Mouse (Mus musculus): ENCODE data around the gene Nav2. TPM values are rescaled to one million over a fixed set of nuclear protein-coding genes. Genes with fewer than 3 reads are reported as not detected.

The Nav2 gene
- polyA plus RNA-seq, 1 experiment from 2014 or later: 25.6 TPM

- H3K4me1 ChIP-seq (replicated peaks): peaks cover 23% of the 10 kb centered on the region
- H3K36me3 ChIP-seq: no peaks in the 10 kb centered on the region
- WGBS: 71% methylated on average over 3 of the region's 3 CpGs
- H3K27me3 ChIP-seq (ENCODE audit: insufficient read depth, poor library complexity, severe bottlenecking): peaks cover 19% of the 10 kb centered on the region
- H3K9me3 ChIP-seq: no peaks in the 10 kb centered on the region
- no peak overlapping the region for H3K4me3 ChIP-seq
- no peak overlapping the region for H3K27ac ChIP-seq
- no peak for DNase-seq (ENCODE audit: low spot score)
Measured at GRCm38 (mm10) chr7:49241229-49241751, 332.8 kb downstream of the Nav2 start.

- Histone ChIP-seq H3K36me3 (no peaks in the 10 kb centered on the region), H3K9me3 (no peaks in the 10 kb centered on the region), H3K27ac (no peak overlapping the region), H3K27me3 (ENCODE audit: insufficient read depth, poor library complexity, severe bottlenecking) (peaks cover 29% of the 10 kb centered on the region), H3K4me1 (replicated peaks) (peaks cover 29% of the 10 kb centered on the region), H3K4me3 (no peak overlapping the region)
- DNase-seq (ENCODE audit: low spot score): no peak
- 54% methylated on average over 5 of the region's 5 CpGs for WGBS
Measured at GRCm38 (mm10) chr7:49242261-49242660, 333.7 kb downstream of the Nav2 start.

- Histone ChIP-seq H3K4me3 (no peak overlapping the region), H3K27me3 (ENCODE audit: insufficient read depth, poor library complexity, severe bottlenecking) (peaks cover 37% of the 10 kb centered on the region), H3K27ac (no peak overlapping the region), H3K9me3 (no peaks in the 10 kb centered on the region), H3K36me3 (no peaks in the 10 kb centered on the region), H3K4me1 (replicated peaks) (peaks cover 37% of the 10 kb centered on the region)
- 86% methylated on average over 4 of the region's 4 CpGs for WGBS
- no peak for DNase-seq (ENCODE audit: low spot score)
Measured at GRCm38 (mm10) chr7:49243079-49243478, 334.6 kb downstream of the Nav2 start.

GRCm38 (mm10) chr7:49245537-49246239, 337.2 kb downstream of the Nav2 start:
- peak overlapping the region; percentile 59 for H3K4me3 ChIP-seq
- peak; percentile 93 for DNase-seq (ENCODE audit: low spot score)
- H3K27me3 ChIP-seq (ENCODE audit: insufficient read depth, poor library complexity, severe bottlenecking): peaks cover 58% of the 10 kb centered on the region
- WGBS: under 1% methylated on average over 68 of the region's 68 CpGs
- no peaks in the 10 kb centered on the region for H3K36me3 ChIP-seq
- peaks cover 55% of the 10 kb centered on the region for H3K4me1 ChIP-seq (replicated peaks)
- no peaks in the 10 kb centered on the region for H3K9me3 ChIP-seq
- peak overlapping the region; percentile 94 for H3K27ac ChIP-seq

- no peaks in the 10 kb centered on the region for H3K9me3 ChIP-seq
- H3K4me3 ChIP-seq: peak overlapping the region; percentile 59
- peaks cover 58% of the 10 kb centered on the region for H3K27me3 ChIP-seq (ENCODE audit: insufficient read depth, poor library complexity, severe bottlenecking)
- H3K27ac ChIP-seq: peak overlapping the region; percentile 94
- peaks cover 50% of the 10 kb centered on the region for H3K4me1 ChIP-seq (replicated peaks)
- DNase-seq (ENCODE audit: low spot score): no peak
- no peaks in the 10 kb centered on the region for H3K36me3 ChIP-seq
- WGBS: under 1% methylated on average over 31 of the region's 31 CpGs
Measured at GRCm38 (mm10) chr7:49246240-49246578, 337.7 kb downstream of the Nav2 start.

- DNase-seq (ENCODE audit: low spot score): no peak
- 3% methylated on average over 50 of the region's 50 CpGs for WGBS
- H3K27me3 ChIP-seq (ENCODE audit: insufficient read depth, poor library complexity, severe bottlenecking): peaks cover 58% of the 10 kb centered on the region
- H3K4me1 ChIP-seq (replicated peaks): peaks cover 49% of the 10 kb centered on the region
- peak overlapping the region; percentile 94 for H3K27ac ChIP-seq
- peak overlapping the region; percentile 59 for H3K4me3 ChIP-seq
- no peaks in the 10 kb centered on the region for H3K36me3 ChIP-seq
- no peaks in the 10 kb centered on the region for H3K9me3 ChIP-seq
Measured at GRCm38 (mm10) chr7:49246584-49247481, 338.3 kb downstream of the Nav2 start.

GRCm38 (mm10) chr7:49247744-49248331, 339.3 kb downstream of the Nav2 start:
- DNase-seq (ENCODE audit: low spot score): no peak
- Histone ChIP-seq H3K4me1 (replicated peaks) (peaks cover 51% of the 10 kb centered on the region), H3K9me3 (no peaks in the 10 kb centered on the region), H3K27me3 (ENCODE audit: insufficient read depth, poor library complexity, severe bottlenecking) (peaks cover 58% of the 10 kb centered on the region), H3K4me3 (peak overlapping the region; percentile 59), H3K27ac (no peak overlapping the region), H3K36me3 (no peaks in the 10 kb centered on the region)
- WGBS: 32% methylated on average over 8 of the region's 8 CpGs

GRCm38 (mm10) chr7:49248333-49249086, 340.0 kb downstream of the Nav2 start:
- peaks cover 52% of the 10 kb centered on the region for H3K27me3 ChIP-seq (ENCODE audit: insufficient read depth, poor library complexity, severe bottlenecking)

GRCm38 (mm10) chr7:49249462-49249861, 340.9 kb downstream of the Nav2 start:
- Histone ChIP-seq H3K27ac (no peak overlapping the region), H3K27me3 (ENCODE audit: insufficient read depth, poor library complexity, severe bottlenecking) (peaks cover 43% of the 10 kb centered on the region), H3K36me3 (no peaks in the 10 kb centered on the region), H3K4me1 (replicated peaks) (peaks cover 54% of the 10 kb centered on the region), H3K9me3 (no peaks in the 10 kb centered on the region), H3K4me3 (no peak overlapping the region)
- 85% methylated on average over 2 of the region's 2 CpGs for WGBS
- no peak for DNase-seq (ENCODE audit: low spot score)

More at GRCm38 (mm10) chr7:49248333-49249086, 340.0 kb downstream of the Nav2 start:
- no peaks in the 10 kb centered on the region for H3K36me3 ChIP-seq
- no peak overlapping the region for H3K27ac ChIP-seq
- H3K4me1 ChIP-seq (replicated peaks): peaks cover 54% of the 10 kb centered on the region
- H3K9me3 ChIP-seq: no peaks in the 10 kb centered on the region
- H3K4me3 ChIP-seq: no peak overlapping the region; the same call in 1 of the 2 replicates
- 52% methylated on average over 14 of the region's 14 CpGs for WGBS
- no peak for DNase-seq (ENCODE audit: low spot score)

GRCm38 (mm10) chr7:49249996-49250395, 341.5 kb downstream of the Nav2 start:
- Histone ChIP-seq H3K27me3 (ENCODE audit: insufficient read depth, poor library complexity, severe bottlenecking) (peaks cover 41% of the 10 kb centered on the region), H3K9me3 (no peaks in the 10 kb centered on the region), H3K4me1 (replicated peaks) (peaks cover 54% of the 10 kb centered on the region), H3K36me3 (no peaks in the 10 kb centered on the region), H3K27ac (no peak overlapping the region), H3K4me3 (no peak overlapping the region)
- 8% methylated on average over 9 of the region's 9 CpGs for WGBS
- DNase-seq (ENCODE audit: low spot score): peak; percentile 83

GRCm38 (mm10) chr7:49250581-49251307, 342.2 kb downstream of the Nav2 start:
- Histone ChIP-seq H3K27ac (no peak overlapping the region), H3K9me3 (no peaks in the 10 kb centered on the region), H3K4me1 (replicated peaks) (peaks cover 50% of the 10 kb centered on the region), H3K4me3 (no peak overlapping the region), H3K27me3 (ENCODE audit: insufficient read depth, poor library complexity, severe bottlenecking) (peaks cover 41% of the 10 kb centered on the region), H3K36me3 (no peaks in the 10 kb centered on the region)
- 90% methylated on average over 13 of the region's 13 CpGs for WGBS
- DNase-seq (ENCODE audit: low spot score): no peak

GRCm38 (mm10) chr7:49251308-49251638, 342.8 kb downstream of the Nav2 start:
- 77% methylated on average over 10 of the region's 10 CpGs for WGBS
- no peak for DNase-seq (ENCODE audit: low spot score)
- no peak overlapping the region for H3K4me3 ChIP-seq

More at GRCm38 (mm10) chr7:49251308-49251638, 342.8 kb downstream of the Nav2 start:
- no peaks in the 10 kb centered on the region for H3K9me3 ChIP-seq
- peaks cover 49% of the 10 kb centered on the region for H3K4me1 ChIP-seq (replicated peaks)
- H3K36me3 ChIP-seq: no peaks in the 10 kb centered on the region
- H3K27me3 ChIP-seq (ENCODE audit: insufficient read depth, poor library complexity, severe bottlenecking): peaks cover 42% of the 10 kb centered on the region
- H3K27ac ChIP-seq: no peak overlapping the region

All from hindbrain, embryonic 10.5 days (tissue).